Mouse (Mus musculus): ENCODE results near the gene Tspan5.

DNA sequence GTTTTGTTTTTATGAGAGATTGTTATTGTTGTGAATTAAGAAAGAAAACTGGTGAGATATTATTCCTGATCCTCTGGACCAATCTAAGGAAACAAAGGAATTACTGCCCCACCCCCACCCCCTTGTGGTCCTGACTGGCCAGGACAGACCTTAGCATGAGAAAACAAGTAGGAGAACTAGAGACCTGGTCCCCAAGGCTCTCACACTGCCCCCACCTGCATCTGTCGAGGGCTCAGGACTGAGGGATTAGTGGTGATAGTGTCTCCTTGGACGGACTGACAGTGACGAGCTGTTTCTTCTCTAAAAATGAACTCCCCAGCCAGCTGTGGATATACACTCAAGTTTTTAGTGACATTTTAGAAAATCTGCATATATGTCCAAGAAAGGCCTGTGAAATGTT, 70.6 kb downstream of the Tspan5 start:
- TF ChIP-seq POLR2A (IDR thresholded peaks at IDR 0.05; ENCODE audit: extremely low read depth, insufficient read depth, low read length) (no peak), CTCF (IDR thresholded peaks at IDR 0.05; ENCODE audit: low read depth, low read length) (no peak)

Measured in liver, adult 2 months (tissue).